8 mouse cellular contexts compared by ENCODE assay signal in genomic region chr14:124444831-124445230, GRCm38 (mm10).
"Had no signal": no experiment of that assay in that cellular context is flagged by ENCODE, and none has a peak within 500 bp of the region (broad histone marks: within the 10 kb centered on the region; RNA-seq: fewer than 3 reads in every experiment).

No protein-coding gene starts in this region.

- DNase-seq: kidney, adult 11 months; kidney, adult 9 months; kidney, postnatal 14 days; kidney, postnatal 4 days; left cerebral cortex, postnatal 4 days; liver, postnatal 0 days; lung, embryonic 14.5 days; thymus, postnatal 25 days had no signal
